Mouse (Mus musculus) intestine, postnatal 0 days (tissue): Measurements from ENCODE around the gene Nr5a2. TPM values are rescaled to one million over a fixed set of nuclear protein-coding genes. Genes with fewer than 3 reads are reported as not detected.

Source experiments
- ATAC-seq: fragments of 200-750 bp; cut with Nextera tagmentation; 2 replicates; pipeline ENCODE4 v1.8.0; 2017; ENCODE audit warnings: mild to moderate bottlenecking, moderate TSS enrichment, moderate library complexity
- H3K27ac ChIP-seq: fragments of 300-500 bp; sonication (generic); 2 replicates; pipeline ENCODE4 v1.5.1; 2014; ENCODE audit warnings: mild to moderate bottlenecking, low read depth, low read length, moderate library complexity
- H3K27me3 ChIP-seq: fragments of 300-500 bp; sonication (generic); replicated peaks from 2 replicates; pipeline ENCODE4 v1.6.1; 2014; ENCODE audit warnings: low read length, mixed read lengths; ENCODE audit not compliant: control insufficient read depth, insufficient read depth
- H3K36me3 ChIP-seq: fragments of 300-500 bp; sonication (generic); 2 replicates; pipeline ENCODE4 v1.6.1; 2014; ENCODE audit warnings: mild to moderate bottlenecking, moderate library complexity; ENCODE audit not compliant: control insufficient read depth, insufficient read depth
- H3K4me1 ChIP-seq: fragments of 300-500 bp; sonication (generic); replicated peaks from 2 replicates; pipeline ENCODE4 v1.6.1; 2014; ENCODE audit warnings: antibody characterized with exemption, low read length, mixed read lengths; ENCODE audit not compliant: control insufficient read depth, insufficient read depth
- H3K4me2 ChIP-seq: fragments of 300-500 bp; sonication (generic); replicated peaks from 2 replicates; pipeline ENCODE4 v1.6.1; 2014; ENCODE audit warnings: low read depth, mild to moderate bottlenecking, moderate library complexity
- H3K4me3 ChIP-seq: fragments of 300-500 bp; sonication (generic); 2 replicates; pipeline ENCODE4 v1.5.1; 2014; ENCODE audit warnings: low read depth, low read length
- H3K9ac ChIP-seq: fragments of 300-500 bp; sonication (generic); 2 replicates; pipeline ENCODE4 v1.6.1; 2014; ENCODE audit warnings: mild to moderate bottlenecking, low read depth, low read length
- H3K9me3 ChIP-seq: fragments of 300-500 bp; sonication (generic); 2 replicates; pipeline ENCODE4 v1.6.1; 2016; ENCODE audit warnings: mixed run types; ENCODE audit not compliant: control insufficient read depth
- CTCF ChIP-seq: sonication (generic); IDR thresholded peaks from 2 replicates; pipeline ENCODE4 v1.5.1; 2016; ENCODE audit warnings: low read depth, mild to moderate bottlenecking, control low read depth, antibody characterized with exemption, moderate library complexity
- WGBS: fragments of 180-500 bp; shearing (Covaris S2); extraction: QIAGEN DNeasy Blood & Tissue Kit; methylation state at CpG from one replicate; pipeline ENCODE4 v1.1.7; 2014; 5-methylcytosine and 5-hydroxymethylcytosine counted together
- polyA plus RNA-seq: library from polyadenylated mRNA; unstranded; fragments of >200 nt; fragmentation: Nextera tagmentation; extraction: Ambion mirVana; gene quantifications from 2 replicates; pipeline ENCODE4 v1.2.1, GENCODE M21; 2015

Nr5a2 gene
- polyA plus RNA-seq, 1 experiment from 2014 or later: 3.9 TPM

DNA sequence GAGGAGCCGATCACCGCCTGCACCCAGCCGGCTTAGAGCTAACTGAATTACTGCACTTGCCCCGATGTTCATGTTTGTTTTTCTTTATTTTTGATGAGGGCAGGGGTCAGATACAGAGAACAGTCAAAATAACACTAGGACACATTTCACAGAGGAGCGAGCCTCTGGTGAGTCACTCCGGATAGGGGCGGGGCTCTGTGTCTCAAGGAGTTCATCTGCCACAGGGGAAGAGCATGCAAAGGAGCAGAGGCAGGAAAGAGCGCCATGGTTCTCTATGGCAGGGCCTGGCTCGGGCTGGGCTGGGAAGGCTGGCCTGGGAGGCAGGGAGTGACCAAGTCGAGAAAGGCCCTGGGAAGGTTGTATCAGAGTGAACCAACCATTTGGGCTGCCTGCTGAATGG is 121.0 kb downstream of the Nr5a2 start:
- Histone ChIP-seq H3K4me1 (no peaks in the 10 kb centered on the region), H3K4me2 (no peak overlapping the region), H3K36me3 (no peaks in the 10 kb centered on the region), H3K27me3 (no peaks in the 10 kb centered on the region), H3K9ac (no peak overlapping the region), H3K27ac (no peak overlapping the region), H3K9me3 (no peaks in the 10 kb centered on the region), H3K4me3 (no peak overlapping the region)
- no peak for TF ChIP-seq CTCF
- WGBS: 46% methylated on average over 10 of the region's 10 CpGs
- ATAC-seq: peak; percentile 61

DNA sequence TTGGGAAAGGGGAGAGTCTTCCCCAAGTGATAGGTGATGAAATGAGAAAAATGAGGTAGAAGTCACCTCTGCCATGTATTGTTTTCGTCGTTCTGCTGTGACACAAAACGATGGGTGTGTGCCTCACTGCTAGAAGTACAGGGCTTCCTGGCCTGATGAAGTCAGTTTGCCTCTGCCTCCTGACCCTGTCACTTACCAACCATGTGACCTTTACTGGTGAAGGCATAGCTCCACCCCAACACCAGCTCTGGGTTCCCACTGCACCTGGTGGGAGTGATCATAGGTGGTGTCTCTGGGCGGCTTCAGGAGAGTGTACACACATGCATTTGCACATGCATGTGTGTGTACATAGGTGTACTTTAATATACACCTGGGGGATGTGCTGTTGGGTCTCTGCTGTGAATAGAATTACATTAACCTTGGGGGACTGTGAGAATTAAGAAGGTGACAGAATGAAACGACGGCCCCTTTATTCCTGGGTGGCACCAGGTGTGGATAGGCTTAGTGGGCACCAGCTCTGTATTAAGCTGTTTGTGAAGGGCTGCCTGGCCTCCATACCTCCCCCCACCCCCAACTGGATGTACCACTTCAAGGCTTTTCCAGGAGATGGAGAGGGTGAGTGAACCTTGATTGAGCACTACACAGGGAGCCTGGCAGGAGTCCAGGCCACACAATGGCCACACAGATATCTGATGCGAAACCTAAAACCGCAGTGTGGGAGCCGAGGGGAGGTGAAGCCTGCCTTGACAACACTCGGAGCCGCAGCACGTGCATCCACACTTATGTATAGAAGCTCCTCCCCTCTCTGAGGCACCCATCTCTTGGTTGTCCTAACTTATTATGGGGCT is 127.7 kb downstream of the Nr5a2 start:
- no peak overlapping the region for H3K27ac ChIP-seq
- ATAC-seq: no peak
- no peaks in the 10 kb centered on the region for H3K36me3 ChIP-seq
- no peaks in the 10 kb centered on the region for H3K27me3 ChIP-seq
- no peak overlapping the region for H3K4me3 ChIP-seq
- H3K9ac ChIP-seq: no peak overlapping the region
- 69% methylated on average over 12 of the region's 12 CpGs for WGBS
- H3K4me1 ChIP-seq: no peaks in the 10 kb centered on the region
- H3K4me2 ChIP-seq: no peak overlapping the region
- H3K9me3 ChIP-seq: no peaks in the 10 kb centered on the region
- no peak for TF ChIP-seq CTCF

DNA sequence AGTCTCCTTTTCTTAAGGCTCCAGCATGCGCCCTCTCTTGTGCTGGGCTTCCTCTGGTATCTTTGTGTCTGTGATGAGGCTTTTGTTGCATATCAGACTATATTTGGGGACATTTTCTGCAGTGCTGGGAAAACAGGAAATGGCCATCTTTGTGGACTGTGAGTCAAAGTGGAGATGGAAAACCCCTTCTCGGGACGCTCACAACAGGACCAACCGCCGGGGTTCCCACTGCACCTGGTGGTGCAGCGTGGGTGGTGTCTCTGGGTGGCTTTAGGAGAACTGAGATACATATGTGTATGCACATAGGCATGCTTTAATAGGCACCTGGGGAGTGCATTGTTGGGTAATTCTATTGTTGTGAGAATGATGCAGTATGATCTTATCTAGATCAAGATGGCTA is 129.3 kb downstream of the Nr5a2 start:
- no peaks in the 10 kb centered on the region for H3K4me1 ChIP-seq
- WGBS: 84% methylated on average over 6 of the region's 6 CpGs
- no peaks in the 10 kb centered on the region for H3K9me3 ChIP-seq
- H3K4me2 ChIP-seq: no peak overlapping the region
- no peak for TF ChIP-seq CTCF
- ATAC-seq: no peak
- no peaks in the 10 kb centered on the region for H3K27me3 ChIP-seq
- H3K9ac ChIP-seq: no peak overlapping the region
- H3K27ac ChIP-seq: no peak overlapping the region
- no peak overlapping the region for H3K4me3 ChIP-seq
- no peaks in the 10 kb centered on the region for H3K36me3 ChIP-seq

DNA sequence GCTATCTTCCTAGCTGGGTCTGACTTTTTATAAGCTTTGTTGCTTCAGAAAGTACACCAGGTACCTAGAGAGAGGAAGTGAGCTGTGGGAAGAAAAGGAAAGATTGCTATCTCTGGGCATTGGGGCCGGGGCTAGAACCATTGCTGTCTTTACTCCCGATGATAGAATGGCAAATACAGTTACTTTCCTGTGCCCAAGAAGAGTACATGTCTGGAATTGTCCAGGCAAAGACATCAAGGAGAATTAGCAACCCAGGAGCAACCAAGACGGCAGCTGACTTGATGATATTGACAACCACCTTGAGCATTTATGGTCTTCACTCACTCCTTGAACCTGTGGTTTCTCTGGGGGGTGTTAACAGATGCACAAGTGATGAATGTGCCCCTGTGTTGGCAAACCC is 130.3 kb downstream of the Nr5a2 start:
- no peak overlapping the region for H3K4me3 ChIP-seq
- TF ChIP-seq CTCF: no peak
- H3K4me1 ChIP-seq: no peaks in the 10 kb centered on the region
- no peaks in the 10 kb centered on the region for H3K9me3 ChIP-seq
- ATAC-seq: no peak
- no peak overlapping the region for H3K4me2 ChIP-seq
- WGBS: 95% methylated on average over 3 of the region's 3 CpGs
- no peak overlapping the region for H3K27ac ChIP-seq
- no peaks in the 10 kb centered on the region for H3K27me3 ChIP-seq
- H3K9ac ChIP-seq: no peak overlapping the region
- no peaks in the 10 kb centered on the region for H3K36me3 ChIP-seq

DNA sequence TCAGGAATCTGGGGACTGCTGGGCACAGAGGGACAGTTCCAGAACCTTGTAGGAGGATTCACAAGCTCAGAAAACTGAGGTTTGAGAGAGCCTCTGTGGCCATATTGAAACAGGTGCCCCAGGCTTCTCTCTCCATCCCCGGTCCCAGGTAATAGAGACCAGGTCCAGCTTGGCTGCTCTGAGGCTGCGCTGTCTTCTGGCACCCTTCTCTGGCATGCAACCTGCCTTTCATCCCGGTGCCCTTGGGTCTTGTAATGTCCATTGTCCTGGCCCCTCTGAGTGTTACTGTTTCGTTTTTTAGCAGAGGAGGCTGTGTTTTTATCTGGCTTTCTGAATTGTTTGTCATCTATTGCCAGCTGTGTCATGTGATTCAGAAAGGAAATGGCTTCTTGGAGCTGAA is 136.4 kb downstream of the Nr5a2 start:
- no peaks in the 10 kb centered on the region for H3K36me3 ChIP-seq
- H3K27ac ChIP-seq: no peak overlapping the region
- ATAC-seq: no peak
- H3K4me3 ChIP-seq: no peak overlapping the region
- no peak overlapping the region for H3K9ac ChIP-seq
- H3K9me3 ChIP-seq: no peaks in the 10 kb centered on the region
- WGBS: 78% methylated on average over 4 of the region's 4 CpGs
- no peak overlapping the region for H3K4me2 ChIP-seq
- no peak for TF ChIP-seq CTCF
- H3K4me1 ChIP-seq: no peaks in the 10 kb centered on the region
- no peaks in the 10 kb centered on the region for H3K27me3 ChIP-seq

DNA sequence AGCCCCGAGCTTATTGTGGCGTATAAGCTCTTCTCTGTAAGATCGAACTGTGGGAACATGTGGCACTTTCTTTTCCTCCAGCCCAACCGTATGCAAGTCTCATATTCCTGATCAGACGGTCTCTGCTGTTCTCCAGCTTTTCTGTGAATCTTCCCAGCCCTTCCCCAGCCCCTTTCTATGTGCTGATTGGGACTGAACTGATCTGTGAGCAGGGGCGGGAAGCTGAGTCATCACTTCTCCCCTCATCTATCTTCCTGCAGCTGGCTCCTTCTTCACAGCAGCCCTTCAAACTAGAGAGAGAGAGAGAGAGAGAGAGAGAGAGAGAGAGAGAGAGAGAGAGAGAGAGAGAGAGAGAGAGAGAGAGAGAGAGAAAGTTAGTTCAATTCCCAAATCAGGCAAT is 159.6 kb downstream of the Nr5a2 start:
- H3K4me1 ChIP-seq: no peaks in the 10 kb centered on the region
- TF ChIP-seq CTCF: no peak
- no peak for ATAC-seq
- 66% methylated on average over 6 of the region's 6 CpGs for WGBS
- H3K9me3 ChIP-seq: no peaks in the 10 kb centered on the region
- no peak overlapping the region for H3K4me3 ChIP-seq
- H3K9ac ChIP-seq: no peak overlapping the region
- H3K27me3 ChIP-seq: no peaks in the 10 kb centered on the region
- H3K27ac ChIP-seq: no peak overlapping the region
- H3K36me3 ChIP-seq: no peaks in the 10 kb centered on the region
- no peak overlapping the region for H3K4me2 ChIP-seq
